Mouse (Mus musculus) spleen, postnatal 36 days (tissue): ENCODE measurements around the gene Grk4.
A peak's percentile ranks its signal among the peaks of the same experiment; 100 is the strongest.

Experiments
- DNase-seq, 2 experiments: peaks; one replicate each; pipeline ENCODE4 v3.0.0; 2022; ENCODE audit warnings: low spot score in 2 of 2, mixed read lengths in 1 of 2

The Grk4 gene

GRCm38 (mm10) chr5:34659686-34660590 lies at the start of gene Grk4, which contains the start of gene Nop14:
Gene Grk4 (plus strand): TSS chr5:34660379.
Gene Nop14 (minus strand): TSS chr5:34660148.
- DNase-seq = peak; percentile 99 to 100

- DNase-seq = peak in 1 of 2 experiments; percentile 25
Observed at GRCm38 (mm10) chr5:34632996-34633395, 27.2 kb upstream of the Grk4 start.

GRCm38 (mm10) chr5:34633641-34634040 lies 26.5 kb upstream of the Grk4 start:
- DNase-seq = no peak

- peak; percentile 59 to 61 for DNase-seq
Observed at GRCm38 (mm10) chr5:34634746-34635400, 25.3 kb upstream of the Grk4 start.

GRCm38 (mm10) chr5:34635665-34636192 lies 24.4 kb upstream of the Grk4 start:
- DNase-seq = no peak

DNA sequence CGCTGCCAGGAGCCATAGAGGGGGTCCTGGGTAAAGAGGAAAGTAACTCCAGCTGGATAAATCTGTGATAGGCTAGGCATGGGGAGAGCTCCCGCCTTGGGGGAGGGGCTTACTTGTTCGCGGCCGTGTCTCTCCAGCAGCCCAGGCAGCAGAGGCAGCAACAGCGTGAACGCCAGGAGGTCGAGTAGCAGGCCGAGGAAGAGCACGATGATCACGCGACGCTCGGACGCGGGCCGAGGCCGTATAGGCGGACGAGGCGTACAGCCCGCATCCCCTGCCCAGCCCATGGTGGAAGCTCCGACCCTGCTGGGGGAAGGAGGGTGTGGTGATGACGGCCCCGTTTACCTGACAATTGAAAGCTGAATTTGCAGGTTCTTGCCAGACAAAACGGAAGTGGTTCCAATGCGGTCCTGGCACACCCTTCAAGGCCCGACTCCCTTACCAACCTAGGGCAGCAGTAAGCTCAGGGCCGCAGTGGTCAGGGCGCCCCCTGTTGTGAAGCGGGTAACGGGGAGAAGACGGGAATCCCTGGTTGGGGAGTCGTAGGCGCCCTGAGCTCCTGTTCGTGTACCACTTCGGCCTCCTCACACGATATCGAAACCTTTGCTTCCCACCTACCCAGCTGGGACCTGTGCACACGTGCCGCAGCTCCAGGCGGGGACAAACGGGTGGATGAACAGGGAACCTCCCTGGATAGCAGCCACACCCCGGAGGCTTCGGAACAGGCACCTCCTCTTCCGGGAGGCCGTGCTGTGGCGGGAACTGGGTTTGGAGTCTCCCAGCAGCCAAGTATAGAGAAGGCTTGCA lies 23.5 kb upstream of the Grk4 start, which contains the start of gene Mfsd10:
Gene Mfsd10, minus strand, starts transcription at position 732 of the 807 bp plus-strand sequence.
- DNase-seq = peak; percentile 70 to 71

DNA sequence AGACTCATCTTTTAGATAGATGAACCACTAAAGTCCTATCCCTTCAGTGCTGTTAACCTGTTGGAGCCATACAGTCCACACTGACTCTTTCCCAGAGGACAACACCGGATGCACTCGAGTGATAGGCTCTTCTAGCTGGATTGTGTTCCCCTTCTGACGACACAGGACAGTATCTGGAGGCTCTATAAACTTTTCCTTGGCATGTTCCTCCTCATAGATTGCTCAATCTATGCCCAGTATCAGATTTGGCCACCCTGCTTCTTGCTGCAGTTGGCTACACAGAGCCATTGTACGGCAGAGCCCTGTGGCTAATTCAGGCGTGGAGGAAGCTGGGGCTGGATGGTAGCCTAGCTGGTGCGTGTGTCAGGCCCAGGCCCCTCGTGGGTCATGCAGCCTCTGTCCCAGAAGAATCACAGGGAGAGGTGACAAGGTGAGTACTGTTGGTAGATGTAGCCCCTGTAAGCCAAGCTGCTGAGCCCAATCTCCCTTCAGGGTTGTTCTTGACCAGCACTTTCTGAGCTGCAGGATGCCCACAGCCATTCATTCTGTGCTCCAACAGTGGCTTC lies 22.5 kb upstream of the Grk4 start:
- no peak for DNase-seq

DNA sequence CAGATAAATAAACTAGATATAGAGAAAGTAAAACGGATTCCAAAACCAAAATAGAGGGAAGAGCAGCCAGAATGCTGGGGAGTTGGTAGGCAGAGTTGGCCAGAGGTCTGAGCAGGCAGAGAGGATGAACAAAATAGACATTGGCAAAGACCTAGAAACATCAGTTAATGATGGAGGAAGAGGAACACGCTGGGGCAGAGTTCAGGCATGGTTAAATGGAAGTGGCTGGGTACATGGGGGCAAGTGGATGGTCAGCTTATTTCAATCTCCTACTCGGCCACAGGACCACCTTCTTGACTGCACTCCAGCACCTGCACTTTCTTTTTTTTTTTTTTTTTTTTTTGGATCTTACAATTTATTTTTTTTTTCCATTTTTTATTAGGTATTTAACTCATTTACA lies 18.2 kb upstream of the Grk4 start:
- no peak for DNase-seq

DNA sequence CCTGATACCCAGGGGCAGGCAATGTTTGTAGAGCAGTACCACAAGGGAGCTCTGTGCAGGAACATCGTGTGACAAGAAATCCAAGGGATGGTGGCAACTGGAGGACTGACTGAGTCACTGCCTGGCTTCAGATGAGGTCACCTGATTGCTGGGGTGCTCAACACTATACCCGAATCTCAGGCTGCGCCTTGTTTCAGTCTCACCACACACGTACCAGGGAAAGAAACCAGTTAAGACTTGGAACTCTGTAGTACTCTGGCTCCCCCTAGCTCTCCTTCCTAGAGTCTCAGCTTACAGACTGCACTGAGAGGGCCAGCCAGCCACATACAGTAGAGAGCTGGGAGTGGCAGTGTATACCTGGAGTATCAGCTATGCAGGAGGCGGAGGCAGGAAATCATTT lies 17.2 kb upstream of the Grk4 start:
- DNase-seq = peak; percentile 47 to 59

DNA sequence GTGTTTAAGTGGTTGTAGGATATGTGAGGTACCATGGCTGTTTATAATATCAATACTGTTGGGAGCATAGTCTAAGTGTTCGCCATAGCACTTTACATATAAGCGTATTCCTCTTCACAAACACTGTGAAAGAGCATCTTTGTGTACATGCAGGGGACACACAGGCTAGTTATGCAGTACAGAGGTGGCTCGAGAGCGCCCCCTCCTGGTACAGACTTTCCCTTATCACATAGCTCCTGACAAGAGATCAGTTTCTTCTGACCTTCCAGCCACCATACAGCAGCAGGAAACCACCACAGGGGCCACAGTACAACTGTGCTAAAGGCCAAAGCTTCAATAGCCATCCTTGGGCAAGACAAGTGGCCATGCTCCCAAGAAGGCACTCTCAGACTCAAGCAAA lies 12.6 kb upstream of the Grk4 start:
- DNase-seq = peak; percentile 61 to 71

GRCm38 (mm10) chr5:34652961-34653360 lies 7.2 kb upstream of the Grk4 start:
- no peak for DNase-seq

GRCm38 (mm10) chr5:34654881-34655280 lies 5.3 kb upstream of the Grk4 start:
- DNase-seq = no peak

DNA sequence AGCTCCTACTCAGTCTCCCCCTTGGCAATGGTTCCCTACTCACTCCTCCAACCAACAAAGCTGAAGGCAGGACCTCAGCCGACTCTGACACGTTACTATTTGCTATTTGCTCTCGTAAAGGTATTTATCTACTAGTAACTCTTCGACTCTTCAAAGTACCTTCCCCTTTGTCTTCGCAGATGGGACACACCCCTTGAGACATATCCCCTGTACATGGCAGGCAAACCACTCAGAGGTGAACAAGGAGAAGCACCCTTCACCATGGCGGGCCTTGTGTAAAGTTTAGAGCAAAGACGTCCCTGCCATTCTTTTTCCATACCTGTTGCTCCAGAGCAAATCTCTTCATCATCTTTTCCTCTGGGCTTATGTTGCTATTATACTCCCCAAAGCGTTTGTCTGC lies 2.6 kb upstream of the Grk4 start:
- DNase-seq = no peak

- no peak for DNase-seq
Observed at GRCm38 (mm10) chr5:34660591-34661130, 482 bp downstream of the Grk4 start.

- DNase-seq = no peak
Observed at GRCm38 (mm10) chr5:34661909-34662308, 1.7 kb downstream of the Grk4 start.

DNA sequence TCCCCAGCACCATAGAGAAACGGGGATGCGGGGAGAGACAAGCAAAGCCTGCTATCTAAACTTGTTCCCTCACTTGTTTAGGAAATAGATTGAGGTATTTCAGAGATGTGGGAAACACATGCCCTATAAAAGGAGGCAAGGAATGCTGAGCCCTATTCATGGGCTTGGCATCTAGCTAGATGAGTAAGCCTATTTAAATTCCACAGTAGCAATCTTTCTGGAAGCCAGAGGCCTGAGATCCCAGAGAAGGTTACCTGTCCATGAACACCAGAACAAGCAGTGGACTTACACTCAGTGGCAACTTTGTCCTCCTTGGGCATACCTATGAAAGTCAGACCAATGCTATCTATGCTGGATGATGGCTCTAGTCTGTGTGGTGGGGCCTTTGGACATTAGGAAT lies 3.1 kb downstream of the Grk4 start:
- no peak for DNase-seq

DNA sequence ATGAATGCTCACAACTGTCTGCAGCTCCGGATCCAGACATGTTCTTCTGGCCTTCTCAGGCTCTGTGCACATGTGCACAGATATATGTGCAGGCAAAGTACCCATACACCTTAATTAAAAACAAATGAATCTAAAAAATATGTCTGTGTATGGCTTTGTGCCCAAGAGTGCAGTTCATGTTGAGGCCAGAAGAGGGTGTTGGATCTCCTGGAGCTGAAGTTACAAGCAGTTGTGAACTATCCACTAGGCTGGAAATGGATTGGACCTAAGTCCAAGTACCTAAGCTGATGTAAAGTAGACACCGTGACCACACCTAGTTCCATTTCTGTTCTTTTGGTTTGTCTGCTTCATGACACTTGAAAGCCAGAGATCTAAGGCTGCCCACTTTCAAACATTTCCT lies 9.3 kb downstream of the Grk4 start:
- DNase-seq = no peak

DNA sequence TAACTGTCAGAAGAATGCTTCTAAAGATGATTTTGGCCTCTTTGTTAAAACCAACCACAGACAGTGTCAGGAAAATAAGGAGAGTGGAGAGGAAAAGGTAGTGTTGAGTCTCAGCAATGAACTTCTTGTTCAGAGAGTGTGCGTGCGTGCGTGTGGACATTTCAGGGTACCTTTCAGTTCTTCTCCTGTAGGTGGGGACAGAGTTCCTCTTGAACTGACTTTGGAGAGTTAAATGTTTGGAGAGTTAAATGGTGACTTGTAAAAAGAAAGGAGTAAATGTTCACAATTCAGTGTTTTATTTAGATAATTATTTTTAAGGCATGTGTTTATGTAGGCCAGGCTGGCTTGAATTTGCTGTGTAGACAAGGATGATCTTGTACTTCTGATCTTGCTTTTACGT lies 10.1 kb downstream of the Grk4 start:
- DNase-seq = no peak

DNA sequence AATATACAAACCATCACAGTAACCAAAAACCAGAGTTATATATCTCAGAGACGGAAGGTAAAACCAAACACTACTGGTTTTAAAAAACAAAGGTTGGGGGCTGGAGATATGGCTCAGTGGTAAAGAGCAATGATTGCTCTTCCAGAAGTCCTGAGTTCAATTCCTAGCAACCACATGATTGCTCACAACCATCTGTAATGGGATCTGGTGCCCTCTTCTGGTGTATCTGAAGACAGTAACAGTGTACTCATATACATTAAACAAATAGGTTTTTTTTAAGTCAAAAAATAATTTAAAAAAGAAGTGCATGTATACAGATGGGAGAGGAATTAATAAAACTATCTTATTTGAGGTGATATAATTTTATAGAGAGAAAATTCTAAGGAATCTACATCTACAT lies 29.7 kb downstream of the Grk4 start:
- no peak for DNase-seq

- no peak for DNase-seq
Observed at GRCm38 (mm10) chr5:34692782-34693181, 32.6 kb downstream of the Grk4 start.

DNA sequence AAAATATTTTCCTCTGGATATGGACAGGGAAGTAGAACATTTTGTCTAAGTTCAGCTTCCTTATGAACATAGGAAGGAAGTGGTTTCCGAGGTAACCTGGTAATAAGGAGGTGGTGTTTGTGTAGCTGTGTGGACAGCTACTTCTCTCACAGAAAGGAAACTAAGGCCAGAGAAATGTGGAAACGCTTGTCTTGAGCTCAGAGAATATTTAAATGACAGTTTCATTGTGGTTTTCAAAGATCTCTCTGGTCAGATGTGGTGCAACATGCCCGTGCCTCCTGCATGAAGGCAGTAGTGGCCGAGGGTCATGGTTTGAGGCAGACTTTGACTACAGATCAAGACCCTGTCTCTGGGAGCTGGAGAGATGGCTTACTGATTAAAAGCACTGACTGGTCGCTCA lies 35.3 kb downstream of the Grk4 start:
- peak in 1 of 2 experiments; percentile 13 for DNase-seq
